Mouse (Mus musculus): ENCODE results near the gene Tox3.

DNA sequence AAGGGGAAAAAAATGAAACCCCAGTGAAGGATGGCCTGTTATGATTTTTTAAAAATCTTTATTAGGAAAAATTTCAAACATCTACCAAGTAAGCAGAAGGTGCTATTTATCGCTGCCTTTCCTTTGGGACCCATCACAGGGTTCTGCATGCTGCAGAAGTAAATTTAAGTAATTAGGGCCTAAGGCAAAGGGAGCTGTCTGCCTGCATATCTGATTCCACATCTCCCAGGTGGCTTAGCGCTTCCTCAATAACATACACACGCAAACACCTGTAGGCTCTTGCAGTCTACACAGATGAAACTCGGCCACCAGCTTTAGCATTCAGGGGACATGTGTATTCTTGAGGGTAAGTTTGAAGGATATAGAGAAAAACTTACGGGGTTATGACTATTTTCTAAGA, 104.2 kb downstream of the Tox3 start:
- TF ChIP-seq CTCF (IDR thresholded peaks at IDR 0.05; ENCODE audit: extremely low read depth, insufficient read length, insufficient replicate concordance, low read depth, low read length) (no peak), POLR2A (IDR thresholded peaks at IDR 0.05; ENCODE audit: low read depth, low read length) (no peak)

Data from small intestine, adult 2 months (tissue).